Mouse (Mus musculus) left cerebral cortex, postnatal 14 days (tissue): ENCODE results near the gene Ly6g6c. TPM values are rescaled to one million over a fixed set of nuclear protein-coding genes. Genes with fewer than 3 reads are reported as not detected.

Experiments
- DNase-seq, 2 experiments: peaks; one replicate each; pipeline ENCODE4 v3.0.0; 2021 to 2022; ENCODE audit warnings: low spot score in 2 of 2, mixed read lengths in 1 of 2
- intact Hi-C: fragments of 180-260 bp; cut with DNase I; formaldehyde crosslinking; loops from one replicate; pipeline ENCODE4 v1.15.1; 2025
- total RNA-seq, 2 experiments: library from RNA; stranded (reverse); gene quantifications; 2 replicates each; pipeline ENCODE4 v1.2.3; 2021

Gene Ly6g6c
- total RNA-seq, 2 experiments from 2014 or later, result not detected

- intact Hi-C loops, result no loop called here
- no peak for DNase-seq
Observed at GRCm38 (mm10) chr17:35077285-35077684, 12.1 kb downstream of the Ly6g6c start.

DNA sequence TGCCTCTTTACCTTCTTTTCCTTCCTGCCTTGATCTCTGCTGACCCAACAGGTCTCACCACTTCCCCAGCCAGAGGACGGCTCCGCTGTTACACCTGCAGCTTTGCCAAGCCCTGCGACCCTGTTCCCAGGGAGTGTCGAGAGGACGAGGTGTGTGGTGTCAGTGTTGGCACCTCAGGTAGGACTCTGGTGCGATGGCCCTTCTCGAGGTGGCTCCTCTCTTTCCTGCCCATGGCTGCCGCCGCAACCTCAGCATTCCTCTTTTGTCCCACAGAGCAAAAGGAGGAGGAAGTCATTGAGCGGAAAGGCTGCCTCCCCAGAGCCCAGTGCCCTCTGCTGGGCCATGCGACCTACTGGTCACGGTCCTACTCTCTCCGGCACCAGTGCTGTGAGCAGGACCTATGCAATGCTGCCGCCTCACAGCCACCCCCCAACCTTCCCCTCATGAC lies 12.6 kb downstream of the Ly6g6c start, which contains the start of gene Ly6g6d:
TSS of gene Ly6g6d (minus strand) at position 280 of the 448 bp plus-strand sequence.
- DNase-seq, result no peak
- intact Hi-C loops, result no loop called here

GRCm38 (mm10) chr17:35079778-35080177 lies 14.6 kb downstream of the Ly6g6c start:
- DNase-seq, result no peak
- intact Hi-C loops, result no loop called here

- intact Hi-C loops, result no loop called here
- DNase-seq, result no peak
Observed at GRCm38 (mm10) chr17:35080248-35080647, 15.1 kb downstream of the Ly6g6c start.

- no peak for DNase-seq
- intact Hi-C loops, result no loop called here
Observed at GRCm38 (mm10) chr17:35080710-35081109, 15.5 kb downstream of the Ly6g6c start.

- DNase-seq, result no peak
- intact Hi-C loops, result no loop called here
Observed at GRCm38 (mm10) chr17:35082841-35083576, 17.8 kb downstream of the Ly6g6c start.

GRCm38 (mm10) chr17:35083929-35084497 lies 18.8 kb downstream of the Ly6g6c start:
- intact Hi-C loops, result no loop called here
- no peak for DNase-seq

GRCm38 (mm10) chr17:35085208-35085865 lies 20.1 kb downstream of the Ly6g6c start, which contains the start of gene Ly6g6f:
Gene Ly6g6f, minus strand, starts transcription at chr17:35085610.
- DNase-seq, result no peak
- intact Hi-C loops, result no loop called here

- intact Hi-C loops, result no loop called here
- peak in 1 of 2 experiments; percentile 66 for DNase-seq
Observed at GRCm38 (mm10) chr17:35088151-35088550, 23.0 kb downstream of the Ly6g6c start.

DNA sequence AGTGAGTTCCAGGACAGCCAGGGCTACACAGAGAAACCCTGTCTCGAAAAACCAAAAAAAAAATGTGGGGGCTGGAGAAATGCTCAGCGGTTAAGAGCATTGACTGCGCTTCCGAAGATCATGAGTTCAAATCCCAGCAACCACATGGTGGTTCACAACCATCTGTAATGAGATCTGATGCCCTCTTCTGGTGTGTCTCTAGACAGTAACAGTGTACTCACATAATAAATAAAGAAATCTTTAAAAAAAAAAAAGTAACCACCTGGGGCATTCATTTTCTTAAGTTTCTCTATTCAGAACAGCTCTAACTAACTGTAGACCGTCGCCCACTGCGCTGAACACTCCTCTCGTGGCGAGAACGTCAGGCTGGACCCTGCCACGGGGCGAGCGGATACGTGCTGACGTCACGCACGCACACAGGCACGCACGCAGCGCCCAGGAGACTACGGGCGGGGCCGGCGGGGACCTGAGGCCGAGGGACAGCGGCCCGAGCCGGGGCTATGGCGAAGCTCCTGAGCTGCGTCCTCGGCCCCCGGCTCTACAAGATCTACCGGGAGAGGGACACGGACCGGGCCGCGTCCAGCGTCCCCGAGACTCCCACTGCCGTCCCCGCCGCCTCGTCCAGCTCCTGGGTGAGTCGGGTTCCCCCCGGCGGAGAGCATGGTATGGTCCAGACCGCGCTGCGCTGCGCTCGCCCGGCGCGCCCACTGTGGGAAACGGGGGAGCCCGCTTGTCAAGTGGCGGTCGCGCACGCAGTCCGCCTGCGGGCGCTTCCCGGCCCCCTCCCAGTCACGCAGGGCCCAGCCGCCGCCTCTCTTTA lies 23.8 kb downstream of the Ly6g6c start, which contains the start of gene Abhd16a:
TSS of gene Abhd16a (plus strand) at position 439 of the 820 bp plus-strand sequence.
- intact Hi-C loops, result no loop called here

DNA sequence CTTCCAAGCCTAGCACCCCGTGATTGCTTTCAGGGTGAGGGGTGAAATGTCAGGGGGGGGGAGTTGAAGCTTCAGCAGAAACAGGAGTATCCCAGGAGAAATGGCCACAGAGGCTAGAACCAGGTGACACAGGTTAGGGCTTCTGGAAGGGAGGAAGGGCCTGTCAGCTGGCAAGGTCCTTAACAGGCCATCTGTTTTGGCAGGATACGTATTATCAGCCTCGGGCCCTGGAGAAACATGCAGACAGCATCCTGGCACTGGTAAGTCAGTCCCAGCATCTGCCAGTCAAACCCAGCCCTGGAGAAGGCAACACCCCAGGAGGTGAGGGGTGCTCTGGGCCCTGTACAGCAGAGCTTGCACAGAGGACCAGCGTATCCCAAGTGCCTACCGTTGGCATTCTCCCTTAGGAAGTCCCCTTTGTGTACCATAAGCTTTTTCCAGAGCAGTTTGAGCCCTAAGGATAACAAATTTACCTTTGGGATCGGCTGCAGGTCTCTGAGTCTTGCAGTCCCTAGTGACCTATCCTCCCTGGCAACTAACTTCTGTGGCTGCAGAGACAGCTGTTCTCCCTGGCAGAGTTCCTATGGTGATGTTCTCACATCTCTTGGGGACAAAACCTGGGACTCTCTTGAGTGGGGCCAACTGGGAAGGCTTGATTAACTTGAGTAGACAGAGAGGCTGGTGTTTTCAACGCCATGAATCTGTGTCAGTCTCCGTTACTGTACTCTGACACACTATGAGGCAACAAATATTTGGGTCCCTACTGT lies 25.2 kb downstream of the Ly6g6c start:
- DNase-seq, result no peak
- intact Hi-C loops, result no loop called here

More for the DNA sequence above, 23.8 kb downstream of the Ly6g6c start, which contains the start of gene Abhd16a:
- peak; percentile 94 to 95 for DNase-seq

- intact Hi-C loops, result no loop called here
- DNase-seq, result no peak
Observed at GRCm38 (mm10) chr17:35092403-35093198, 27.4 kb downstream of the Ly6g6c start.

DNA sequence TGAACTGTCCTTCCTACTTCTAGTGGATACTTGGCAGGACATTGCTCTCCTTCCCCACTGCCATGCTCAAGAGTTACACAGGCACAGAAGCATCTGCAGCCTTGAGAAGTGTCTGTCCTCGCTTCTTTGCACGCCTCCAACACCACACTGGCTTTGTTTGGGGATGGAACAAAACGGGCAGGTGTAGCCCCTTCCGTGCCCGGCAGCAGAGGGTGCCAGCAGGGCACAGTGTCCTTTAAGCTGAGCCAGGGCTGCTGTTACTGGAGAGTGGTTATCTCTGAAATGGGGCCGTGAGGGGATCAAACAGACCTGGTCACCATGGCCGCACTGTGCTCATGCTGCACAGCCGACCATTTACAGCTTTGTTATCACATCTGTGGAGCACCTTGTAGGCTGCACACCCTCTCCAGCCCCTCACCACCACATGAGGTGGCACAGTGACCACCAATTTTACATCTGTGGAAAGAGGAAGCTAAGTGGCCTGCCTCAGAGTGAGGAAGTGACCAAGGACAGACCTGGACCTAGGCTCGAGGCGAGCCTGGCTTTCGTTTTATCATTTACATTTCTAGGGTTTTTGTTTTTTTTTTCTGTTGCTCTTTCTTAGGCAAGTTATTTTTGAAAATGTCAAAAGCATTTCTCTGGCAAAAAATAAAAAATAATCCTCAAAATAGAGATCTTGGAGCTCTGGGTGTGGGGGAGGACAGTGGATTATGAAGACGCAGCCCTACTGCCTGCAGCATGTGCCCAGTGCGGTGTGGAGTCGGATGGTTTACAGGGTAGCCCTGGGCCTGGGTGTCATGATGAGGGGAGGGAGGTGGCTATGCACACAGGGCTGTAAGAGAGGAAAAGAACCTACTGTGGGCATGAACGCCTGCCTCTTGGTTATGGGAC lies 29.5 kb downstream of the Ly6g6c start:
- intact Hi-C loops, result no loop called here
- no peak for DNase-seq

DNA sequence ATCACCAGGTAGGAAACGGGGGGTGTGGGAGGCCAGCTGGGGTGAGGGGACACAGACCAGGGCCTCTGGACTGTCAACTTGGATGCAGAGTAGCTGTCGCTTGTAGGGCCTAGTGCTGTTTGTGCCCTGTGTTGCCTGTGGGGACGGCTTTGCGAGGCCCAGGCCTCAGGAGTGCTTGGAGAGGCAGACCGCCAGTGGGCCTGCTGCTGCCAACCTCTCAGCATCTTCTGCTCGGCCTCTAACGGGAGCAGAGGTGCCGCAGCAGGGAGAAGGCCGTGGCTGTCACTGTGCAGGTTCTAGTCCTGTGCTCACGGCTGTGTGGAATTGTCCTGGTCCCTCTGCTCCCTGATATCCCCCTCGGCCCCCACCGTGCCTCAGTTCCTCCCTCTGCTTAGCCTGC lies 31.4 kb downstream of the Ly6g6c start:
- DNase-seq, result no peak
- intact Hi-C loops, result no loop called here

- peak; percentile 39 to 68 for DNase-seq
- intact Hi-C loops, result no loop called here
Observed at GRCm38 (mm10) chr17:35097164-35097655, 32.0 kb downstream of the Ly6g6c start.

- intact Hi-C loops, result no loop called here
- no peak for DNase-seq
Observed at GRCm38 (mm10) chr17:35100196-35100765, 35.1 kb downstream of the Ly6g6c start.
